Mouse (Mus musculus): ENCODE measurements at regions not wholly inside any gene's neighbourhood (a gene's known extent, or its start where the extent isn't known, plus 50 kb on each side); places are given as distances from the start of the nearest gene placed in this dataset.

DNA sequence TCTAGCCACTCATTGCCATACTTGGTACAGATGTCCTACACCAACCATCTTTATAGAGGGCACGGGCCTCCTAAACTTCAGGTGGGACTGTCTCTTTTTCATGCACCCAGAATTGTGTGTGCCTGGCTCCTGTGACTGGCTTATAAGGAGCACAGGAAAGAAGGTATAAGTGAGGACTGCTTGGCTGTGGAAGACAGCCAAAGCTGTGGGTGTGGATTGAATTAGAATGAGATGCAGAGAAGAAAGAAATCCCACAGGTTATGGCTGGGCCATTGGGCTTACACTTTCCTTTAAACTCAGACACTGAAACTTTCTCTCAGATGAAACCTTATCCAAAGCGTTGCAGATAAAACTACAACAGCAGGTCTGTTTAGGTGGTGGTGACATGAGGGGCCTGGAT is 239.5 kb upstream of the Fam160b2 start:
- DNase-seq, result peak; percentile 39

DNA sequence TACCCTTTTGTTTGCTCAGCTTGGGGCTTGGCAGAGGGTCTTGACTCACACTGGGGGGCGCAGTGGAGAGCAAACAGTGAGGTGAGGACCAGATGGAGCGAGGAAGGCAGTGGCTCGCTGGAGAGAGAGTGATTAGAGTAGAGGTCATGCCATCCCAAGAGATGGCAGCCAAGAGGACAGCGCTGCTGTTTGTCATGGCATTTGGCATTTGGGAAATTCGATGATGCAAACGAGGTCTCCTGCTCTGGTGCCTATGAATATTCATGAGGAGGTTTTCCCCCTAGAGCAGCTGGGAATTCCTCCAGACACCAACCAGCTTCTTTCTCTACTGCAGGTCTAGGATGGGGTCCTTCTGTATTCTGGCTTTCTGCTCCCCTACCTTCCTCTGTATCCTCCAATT is 237.9 kb upstream of the Fam160b2 start:
- DNase-seq, result no peak

DNA sequence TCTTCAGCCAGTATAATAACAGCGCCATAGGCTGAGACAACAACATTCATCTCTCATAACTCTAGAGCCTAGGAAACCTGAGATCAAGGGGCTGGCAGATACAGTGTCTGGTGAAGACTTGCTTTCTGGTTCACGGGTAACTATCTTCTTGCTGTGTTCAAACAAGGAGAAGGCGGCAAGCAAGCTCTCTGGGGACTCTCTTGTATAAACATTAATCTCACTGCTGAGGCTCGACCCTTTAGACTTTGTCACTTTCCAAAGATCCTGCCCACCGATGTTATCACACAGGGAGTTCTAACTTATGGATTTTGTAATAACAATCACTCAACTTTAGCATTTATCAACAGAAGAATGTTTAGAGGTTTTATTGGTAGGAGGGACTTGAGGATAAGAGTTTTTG is 233.6 kb upstream of the Fam160b2 start:
- no peak for DNase-seq

DNA sequence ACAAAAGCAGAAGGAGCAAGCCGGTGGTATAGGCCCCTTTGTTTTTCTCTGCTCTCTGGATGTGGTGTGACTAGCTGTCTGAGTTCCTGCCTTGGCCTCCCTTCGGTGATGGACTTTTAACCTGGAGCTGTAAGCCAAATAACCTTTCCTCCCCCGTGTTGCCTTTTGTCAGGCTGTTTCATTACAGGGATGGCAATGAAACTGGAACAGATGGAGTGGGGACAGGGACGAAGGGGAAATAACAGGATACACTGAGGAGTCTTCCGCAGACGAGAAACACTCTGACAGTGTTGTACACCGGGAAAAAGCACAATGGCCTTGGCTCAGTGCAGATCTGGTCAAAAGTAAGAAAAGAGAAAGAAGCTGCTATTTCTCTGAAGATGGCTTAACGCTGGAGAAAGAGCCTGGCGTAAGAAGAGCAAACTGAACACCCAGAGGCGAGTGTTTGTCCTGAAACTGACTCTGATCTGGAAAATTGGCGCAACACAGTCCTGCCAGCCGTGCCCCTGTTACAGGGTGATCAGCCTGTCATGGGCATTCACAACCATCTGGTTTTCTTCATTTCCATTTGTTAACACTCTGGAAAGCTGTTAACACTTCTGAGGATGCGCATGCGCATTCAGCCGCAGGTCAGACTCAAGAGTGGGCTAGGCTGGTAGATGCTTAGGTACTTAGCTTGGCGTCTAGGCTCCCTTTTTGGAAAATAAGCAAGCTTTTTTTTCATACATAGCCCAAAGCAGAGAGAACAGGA is 233.0 kb upstream of the Fam160b2 start:
- DNase-seq, result no peak

DNA sequence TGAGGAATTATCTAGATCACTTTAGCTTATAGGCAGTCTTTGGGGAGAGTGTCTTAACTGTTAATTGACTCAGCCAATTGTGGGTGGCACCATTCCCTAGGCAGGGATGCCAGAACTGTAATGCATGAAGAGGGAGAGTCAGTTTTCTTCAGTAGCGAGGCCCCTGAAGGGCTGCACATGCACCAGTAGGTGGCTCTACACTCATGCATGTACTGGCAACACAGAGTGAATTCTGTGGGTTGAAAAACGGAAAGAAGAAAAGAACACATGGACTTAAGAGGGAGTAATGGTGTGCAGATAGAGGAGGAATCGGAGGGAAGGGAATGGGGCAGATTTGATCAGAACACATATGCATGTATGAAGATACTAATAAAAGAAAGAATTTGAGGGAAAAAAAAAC is 232.4 kb upstream of the Fam160b2 start:
- no peak for DNase-seq

Data from right cerebral cortex, adult 18-20 months (tissue).